ENCODE assay signal across 11 mouse cellular contexts in genomic region chr16:96718221-96718620, GRCm38 (mm10).
DNase-seq lines count a peak whose midpoint lies in the region; ATAC-seq and TF ChIP-seq lines count a peak whose summit lies in the region.
"Had no signal": no experiment of that assay in that cellular context is flagged by ENCODE, and none has a peak within 500 bp of the region (broad histone marks: within the 10 kb centered on the region; RNA-seq: fewer than 3 reads in every experiment).

No protein-coding gene starts in this region.

- H3K4me2 ChIP-seq in liver, embryonic 14.5 days (ENCODE audit: low read depth): no peak overlapping the region
- H3K4me2 ChIP-seq: limb, embryonic 13.5 days; neural tube, embryonic 13.5 days had no signal

- WGBS in bone marrow, adult 2 months: 0% methylated on average over 2 of the region's 2 CpGs
- 0% methylated on average over 2 of the region's 2 CpGs for WGBS in liver, embryonic 14.5 days (ENCODE audit: insufficient replicate concordance)

- peak; percentile 75 for TF ChIP-seq CTCF in layer of hippocampus, adult 2 months (conservative IDR thresholded peaks at IDR 0.05)
- TF ChIP-seq CTCF in E14TG2a.4 (conservative IDR thresholded peaks at IDR 0.05; ENCODE audit: low read length): peak; percentile 90
- TF ChIP-seq CTCF in bone marrow, adult 2 months (IDR thresholded peaks at IDR 0.05; ENCODE audit: control insufficient read depth, insufficient read depth, low read length): peak; percentile 38; the same call in 1 of the 2 replicates
- TF ChIP-seq CTCF in liver, embryonic 14.5 days (IDR thresholded peaks at IDR 0.05; ENCODE audit: low read depth): peak; percentile 74

- H3K9ac ChIP-seq in liver, embryonic 14.5 days (replicated peaks): no peak overlapping the region
- H3K9ac ChIP-seq: limb, embryonic 13.5 days; neural tube, embryonic 13.5 days had no signal

- no peaks in the 10 kb centered on the region for H3K36me3 ChIP-seq in E14TG2a.4 (ENCODE audit: insufficient read depth, low read length)
- no peaks in the 10 kb centered on the region for H3K36me3 ChIP-seq in liver, embryonic 14.5 days (replicated peaks; ENCODE audit: control insufficient read depth, insufficient read depth, low read depth)
- H3K36me3 ChIP-seq: limb, embryonic 13.5 days; neural tube, embryonic 13.5 days had no signal

- no peaks in the 10 kb centered on the region for H3K9me3 ChIP-seq in E14TG2a.4 (ENCODE audit: low read length)
- H3K9me3 ChIP-seq in liver, embryonic 14.5 days (ENCODE audit: control insufficient read depth, low read length): no peaks in the 10 kb centered on the region
- H3K9me3 ChIP-seq: limb, embryonic 13.5 days; neural tube, embryonic 13.5 days had no signal

- H3K27ac ChIP-seq in layer of hippocampus, adult 2 months: no peak overlapping the region
- H3K27ac ChIP-seq in bone marrow, adult 2 months (ENCODE audit: control insufficient read depth, insufficient read depth, low read depth, low read length, poor library complexity): no peak overlapping the region
- no peak overlapping the region for H3K27ac ChIP-seq in liver, embryonic 14.5 days
- H3K27ac ChIP-seq: limb, embryonic 13.5 days; neural tube, embryonic 13.5 days had no signal

- TF ChIP-seq POLR2A in bone marrow, adult 2 months (IDR thresholded peaks at IDR 0.05; ENCODE audit: borderline replicate concordance, control insufficient read depth, low read depth, low read length): no peak

- no peaks in the 10 kb centered on the region for H3K27me3 ChIP-seq in E14TG2a.4 (ENCODE audit: insufficient read depth, low read length)
- no peaks in the 10 kb centered on the region for H3K27me3 ChIP-seq in liver, embryonic 14.5 days (ENCODE audit: control insufficient read depth, insufficient read depth, low read length)
- H3K27me3 ChIP-seq: neural tube, embryonic 13.5 days had no signal

- ATAC-seq in liver, embryonic 14.5 days (ENCODE audit: insufficient read depth): no peak
- ATAC-seq: forebrain, embryonic 16.5 days had no signal

- DNase-seq in layer of hippocampus, adult 2 months (ENCODE audit: low spot score in 2 of 2): no peak
- no peak for DNase-seq in layer of hippocampus, postnatal 36 days
- DNase-seq in liver, embryonic 14.5 days (ENCODE audit: low read depth in 3 of 3, low spot score in 3 of 3): peak in 2 of 3 experiments; percentile 0 to 3
- no peak for DNase-seq in frontal cortex, postnatal 25 days (ENCODE audit: low spot score in 2 of 2)
- DNase-seq in kidney, adult 9 months: no peak
- DNase-seq: adrenal gland, postnatal 36 days had no signal

- no peaks in the 10 kb centered on the region for H3K4me1 ChIP-seq in E14TG2a.4 (replicated peaks; ENCODE audit: low read depth, low read length)
- no peaks in the 10 kb centered on the region for H3K4me1 ChIP-seq in bone marrow, adult 2 months (ENCODE audit: control insufficient read depth, insufficient read depth, low read length)
- no peaks in the 10 kb centered on the region for H3K4me1 ChIP-seq in liver, embryonic 14.5 days (replicated peaks; ENCODE audit: control insufficient read depth in 2 of 2, insufficient read depth in 2 of 2, low read length in 1 of 2)
- H3K4me1 ChIP-seq: limb, embryonic 13.5 days had no signal

- H3K4me3 ChIP-seq in layer of hippocampus, adult 2 months: no peak overlapping the region
- no peak overlapping the region for H3K4me3 ChIP-seq in E14TG2a.4 (replicated peaks; ENCODE audit: low read length)
- H3K4me3 ChIP-seq in bone marrow, adult 2 months (replicated peaks; ENCODE audit: control insufficient read depth, low read depth, low read length): no peak overlapping the region
- no peak overlapping the region for H3K4me3 ChIP-seq in liver, embryonic 14.5 days (ENCODE audit: insufficient read depth in 1 of 2, low read depth in 2 of 2, low read length in 2 of 2)
- H3K4me3 ChIP-seq: limb, embryonic 13.5 days; neural tube, embryonic 13.5 days had no signal

- TF ChIP-seq EP300 in liver, embryonic 14.5 days (IDR thresholded peaks at IDR 0.05; ENCODE audit: low read depth): no peak

Comparison
In these comparisons a context has a peak if more than half of its experiments do, and no peak if none do; other contexts are left out.
1. DNase-seq: peak in liver, embryonic 14.5 days (2 of 3); none in layer of hippocampus, adult 2 months (0 of 2), layer of hippocampus, postnatal 36 days (0 of 2), frontal cortex, postnatal 25 days (0 of 2) and kidney, adult 9 months (single experiment).
2. CTCF ChIP-seq: peak in every context shown above with its lines; median percentile 90 in E14TG2a.4; 75 in layer of hippocampus, adult 2 months; 74 in liver, embryonic 14.5 days; 38 in bone marrow, adult 2 months.